Mouse (Mus musculus) activated CD4-positive, CD25-positive, alpha-beta regulatory T cell, adult 9 weeks (primary cell): ENCODE measurements around the gene Rhoa. TPM values are rescaled to one million over a fixed set of nuclear protein-coding genes. Genes with fewer than 3 reads are reported as not detected.

ENCODE experiments used
- polyA plus RNA-seq: library from polyadenylated mRNA; unstranded; fragments of 100-300 nt; shearing (Covaris generic); gene quantifications from one replicate; pipeline ENCODE4 v1.2.1, GENCODE M21; 2017

Gene Rhoa
- polyA plus RNA-seq, result 391 TPM

GRCm38 (mm10) chr9:108305629-108306520, at the start of gene Rhoa, which contains the start of gene Tcta:
Gene Rhoa (plus strand): TSS chr9:108306129.
Gene Tcta (minus strand): TSS chr9:108306160.

GRCm38 (mm10) chr9:108263690-108264190, 42.2 kb upstream of the Rhoa start, which contains the start of gene Dag1:
Gene Dag1 (minus strand): TSS chr9:108263958.

GRCm38 (mm10) chr9:108290016-108290750, 15.7 kb upstream of the Rhoa start, which contains the start of gene Nicn1:
Gene Nicn1 (plus strand): TSS chr9:108290429.

GRCm38 (mm10) chr9:108296453-108297355, 9.2 kb upstream of the Rhoa start, which contains the start of gene Amt:
Gene Amt (plus strand): TSS chr9:108296853.

GRCm38 (mm10) chr9:108338886-108339781, 33.2 kb downstream of the Rhoa start, which contains the start of gene Gpx1:
Gene Gpx1 (plus strand): TSS chr9:108338903.

GRCm38 (mm10) chr9:108347540-108348289, 41.8 kb downstream of the Rhoa start, which contains the start of gene Usp4:
Gene Usp4 (plus strand): TSS chr9:108347853.

Other genes with a start within 250 kb of the Rhoa start
- 1.2 TPM for gene Mst1, start 225.7 kb upstream of the Rhoa start, polyA plus RNA-seq
- gene Rnf123, start 222.8 kb upstream of the Rhoa start, polyA plus RNA-seq, result 189 TPM
- gene Apeh, start 211.5 kb upstream of the Rhoa start, polyA plus RNA-seq, result 140 TPM
- 0.81 TPM for gene Bsn, start 115.7 kb upstream of the Rhoa start, polyA plus RNA-seq
- gene Dag1, start 42.2 kb upstream of the Rhoa start, polyA plus RNA-seq, result 6.7 TPM
- 2.3 TPM for gene Nicn1, start 15.7 kb upstream of the Rhoa start, polyA plus RNA-seq
- 0.56 TPM for gene Amt, start 9.3 kb upstream of the Rhoa start, polyA plus RNA-seq
- gene Tcta, start within 50 bp of the Rhoa start, polyA plus RNA-seq, result 17.6 TPM
- 741 TPM for gene Gpx1, start 32.8 kb downstream of the Rhoa start, polyA plus RNA-seq
- 160 TPM for gene Usp4, start 41.7 kb downstream of the Rhoa start, polyA plus RNA-seq
- gene 1700102P08Rik, start 86.7 kb downstream of the Rhoa start, polyA plus RNA-seq, result 4.3 TPM
- not detected for gene Ccdc36, start 122.4 kb downstream of the Rhoa start, polyA plus RNA-seq
- gene BC048562, start 130.4 kb downstream of the Rhoa start, polyA plus RNA-seq, result not detected
- 54.7 TPM for gene Ccdc71, start 154.4 kb downstream of the Rhoa start, polyA plus RNA-seq
- 5.2 TPM for gene Klhdc8b, start 155.5 kb downstream of the Rhoa start, polyA plus RNA-seq
- gene Lamb2, start 173.6 kb downstream of the Rhoa start, polyA plus RNA-seq, result 0.20 TPM
- gene Usp19, start 184.5 kb downstream of the Rhoa start, polyA plus RNA-seq, result 169 TPM
- 111 TPM for gene Qars, start 201.6 kb downstream of the Rhoa start, polyA plus RNA-seq
- 148 TPM for gene Qrich1, start 210.7 kb downstream of the Rhoa start, polyA plus RNA-seq